Mouse (Mus musculus) heart, embryonic 14.5 days (tissue): ENCODE data around the gene Arid5b. TPM values are rescaled to one million over a fixed set of nuclear protein-coding genes. Genes with fewer than 3 reads are reported as not detected.

Experiments
- ATAC-seq: fragments of 200-750 bp; cut with Nextera tagmentation; 2 replicates; pipeline ENCODE4 v1.8.0; 2017; ENCODE audit warnings: low read depth, moderate TSS enrichment; ENCODE audit not compliant: insufficient number of reproducible peaks, insufficient read depth, low FRiP score
- H3K27ac ChIP-seq, 2 experiments: fragments of 200-500 bp in 1 of 2; fragments of 300-500 bp in 1 of 2; sonication (generic) in 1 of 2; replicated peaks in 1 of 2; 2 replicates each; pipeline ENCODE4 v1.5.1; 2012 to 2014; ENCODE audit warnings: low read depth in 2 of 2, low read length in 2 of 2, control low read depth in 1 of 2, mild to moderate bottlenecking in 1 of 2, mixed read lengths in 1 of 2; ENCODE audit not compliant: control insufficient read depth in 1 of 2, insufficient read depth in 1 of 2
- H3K27me3 ChIP-seq: fragments of 300-500 bp; sonication (generic); 2 replicates; pipeline ENCODE4 v1.6.1; 2014; ENCODE audit warnings: mild to moderate bottlenecking, low read length, control low read depth; ENCODE audit not compliant: control insufficient read depth, insufficient read depth
- H3K36me3 ChIP-seq: fragments of 300-500 bp; sonication (generic); 2 replicates; pipeline ENCODE4 v1.6.1; 2014; ENCODE audit warnings: mild to moderate bottlenecking, control low read depth, low read length, mixed read lengths; ENCODE audit not compliant: control insufficient read depth, insufficient read depth
- H3K4me1 ChIP-seq, 2 experiments: fragments of 200-500 bp in 1 of 2; fragments of 300-500 bp in 1 of 2; sonication (generic) in 1 of 2; 2 replicates each; pipeline ENCODE4 v1.6.1; 2012 to 2014; ENCODE audit warnings: low read length in 2 of 2, control low read depth in 1 of 2, mixed read lengths in 1 of 2; ENCODE audit not compliant: control insufficient read depth in 2 of 2, insufficient read depth in 2 of 2
- H3K4me2 ChIP-seq: fragments of 300-500 bp; sonication (generic); 2 replicates; pipeline ENCODE4 v1.6.1; 2014; ENCODE audit warnings: mild to moderate bottlenecking, low read length
- H3K4me3 ChIP-seq, 2 experiments: fragments of 200-500 bp in 1 of 2; fragments of 300-500 bp in 1 of 2; sonication (generic) in 1 of 2; 2 replicates each; pipeline ENCODE4 v1.5.1; 2012 to 2014; ENCODE audit warnings: low read length in 2 of 2, mild to moderate bottlenecking in 2 of 2, control low read depth in 1 of 2, low read depth in 1 of 2, moderate library complexity in 1 of 2; ENCODE audit not compliant: control insufficient read depth in 1 of 2, insufficient read depth in 1 of 2
- H3K9ac ChIP-seq: fragments of 300-500 bp; sonication (generic); 2 replicates; pipeline ENCODE4 v1.6.1; 2014; ENCODE audit warnings: mild to moderate bottlenecking, low read length
- H3K9me3 ChIP-seq: fragments of 300-500 bp; sonication (generic); 2 replicates; pipeline ENCODE4 v1.6.1; 2016; ENCODE audit warnings: low read length, control low read depth; ENCODE audit not compliant: control insufficient read depth
- WGBS: fragments of 180-500 bp; shearing (Covaris S2); extraction: QIAGEN DNeasy Blood & Tissue Kit; methylation state at CpG from one replicate; pipeline ENCODE4 v1.1.7; 2014; 5-methylcytosine and 5-hydroxymethylcytosine counted together
- polyA plus RNA-seq: library from polyadenylated mRNA; unstranded; fragments of >200 nt; fragmentation: Nextera tagmentation; extraction: Ambion mirVana; gene quantifications from 2 replicates; pipeline ENCODE4 v1.2.1, GENCODE M21; 2014

The Arid5b gene
- polyA plus RNA-seq, 1 experiment from 2014 or later: 23.0 TPM

DNA sequence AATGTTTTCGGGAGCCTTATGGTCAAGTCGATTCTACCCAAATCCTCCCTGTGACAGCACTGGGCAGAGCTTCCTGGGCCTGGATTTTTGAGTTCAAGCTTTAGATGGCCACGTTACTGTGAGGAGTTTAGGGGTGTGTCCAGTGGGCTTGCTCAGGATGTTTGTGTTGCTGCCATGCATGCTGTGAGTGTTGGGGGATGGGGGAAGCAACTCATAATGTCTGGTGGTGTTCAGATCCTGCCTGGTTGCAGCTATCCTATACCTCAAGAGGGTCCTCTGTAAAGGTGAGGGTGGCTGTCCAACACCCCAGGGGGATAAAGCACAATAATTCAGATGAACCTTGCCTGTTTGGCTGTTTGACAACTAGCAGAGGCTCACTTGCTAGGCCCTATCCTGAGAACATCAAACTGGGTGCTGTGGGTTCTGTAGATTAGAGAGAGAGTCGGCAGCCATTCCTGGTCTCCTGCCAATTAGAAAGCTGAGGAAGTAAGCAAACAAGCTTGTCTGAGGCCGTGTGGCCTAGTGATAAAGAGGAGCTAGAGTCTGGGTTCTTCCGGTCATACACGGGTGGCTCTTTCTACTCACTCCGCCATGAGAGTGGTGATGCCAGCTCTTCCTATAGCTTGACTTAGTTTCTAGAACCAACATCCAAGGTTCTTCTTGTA, 229.8 kb downstream of the Arid5b start:
- 68% methylated on average over 8 of the region's 8 CpGs for WGBS
- Histone ChIP-seq H3K36me3 (no peaks in the 10 kb centered on the region), H3K4me3 (no peak overlapping the region), H3K9ac (no peak overlapping the region), H3K27me3 (no peaks in the 10 kb centered on the region), H3K4me2 (no peak overlapping the region), H3K9me3 (no peaks in the 10 kb centered on the region), H3K27ac (no peak overlapping the region), H3K4me1 (no peaks in the 10 kb centered on the region; a peak in 1 of 4 replicates)
- ATAC-seq: no peak

DNA sequence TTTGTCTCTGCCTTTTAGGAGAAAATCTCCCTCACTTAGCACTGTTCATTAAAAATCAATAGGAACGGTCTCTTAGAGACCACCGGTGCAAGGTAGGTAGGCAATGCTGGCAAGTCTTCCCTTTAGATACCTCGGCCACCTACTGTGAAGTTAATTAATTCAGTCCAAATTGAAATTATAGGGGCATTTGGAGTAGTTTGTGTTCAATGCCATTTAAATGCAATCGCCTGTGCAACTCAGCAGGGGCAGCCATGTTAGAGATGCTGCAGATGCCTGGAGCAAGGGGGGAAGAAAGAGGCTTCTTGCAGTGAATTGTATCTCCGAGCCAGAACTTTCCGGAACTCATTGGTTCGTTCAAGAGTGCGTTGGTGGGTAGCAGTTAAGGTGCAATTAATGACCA, 233.7 kb downstream of the Arid5b start:
- H3K4me3 ChIP-seq: no peak overlapping the region
- H3K9ac ChIP-seq: no peak overlapping the region
- no peaks in the 10 kb centered on the region for H3K27me3 ChIP-seq
- no peaks in the 10 kb centered on the region for H3K9me3 ChIP-seq
- H3K27ac ChIP-seq: no peak overlapping the region
- H3K4me1 ChIP-seq: no peaks in the 10 kb centered on the region; a peak in 1 of 4 replicates
- peaks cover 12% of the 10 kb centered on the region; the same call in 1 of the 2 replicates for H3K36me3 ChIP-seq
- 93% methylated on average over 8 of the region's 8 CpGs for WGBS
- H3K4me2 ChIP-seq: no peak overlapping the region
- ATAC-seq: no peak

DNA sequence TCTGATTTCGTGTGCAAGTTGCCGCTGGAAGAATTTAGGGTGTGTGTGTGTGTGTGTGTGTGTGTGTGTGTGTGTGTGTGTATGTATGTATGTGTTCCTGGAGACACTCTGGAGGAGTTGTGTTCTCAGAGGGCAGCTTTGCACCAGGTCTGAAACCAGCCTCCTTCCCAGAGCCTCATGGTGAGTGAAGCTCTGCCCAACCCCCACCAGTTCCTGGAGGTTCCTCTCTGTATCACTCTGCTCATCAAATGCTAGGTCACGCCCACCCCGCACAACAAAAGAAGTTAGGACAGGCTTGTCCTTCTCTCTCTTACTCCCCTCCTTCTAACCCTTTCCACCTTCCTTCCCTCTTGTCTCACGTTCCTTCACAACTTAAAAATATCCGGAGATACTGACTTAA, 234.6 kb downstream of the Arid5b start:
- no peak overlapping the region for H3K9ac ChIP-seq
- H3K4me2 ChIP-seq: no peak overlapping the region
- no peaks in the 10 kb centered on the region for H3K27me3 ChIP-seq
- no peak overlapping the region for H3K27ac ChIP-seq
- peaks cover 12% of the 10 kb centered on the region; the same call in 1 of the 2 replicates for H3K36me3 ChIP-seq
- no peaks in the 10 kb centered on the region for H3K9me3 ChIP-seq
- no peak overlapping the region for H3K4me3 ChIP-seq
- 24% methylated on average over 6 of the region's 6 CpGs for WGBS
- no peak for ATAC-seq
- no peaks in the 10 kb centered on the region; a peak in 1 of 4 replicates for H3K4me1 ChIP-seq
